Mouse (Mus musculus): ENCODE data around the gene 1700018B08Rik. TPM values are rescaled to one million over a fixed set of nuclear protein-coding genes. Genes with fewer than 3 reads are reported as not detected.

Gene 1700018B08Rik
- polyA plus RNA-seq, 1 experiment from 2014 or later, result not detected

GRCm38 (mm10) chr8:121558538-121558937 lies 14.4 kb upstream of the 1700018B08Rik start:
- Histone ChIP-seq H3K4me3 (ENCODE audit: low read depth, low read length) (no peak overlapping the region), H3K36me3 (ENCODE audit: control insufficient read depth, insufficient read depth, low read length) (peaks cover 3% of the 10 kb centered on the region; the same call in 1 of the 2 replicates), H3K27me3 (ENCODE audit: control insufficient read depth, insufficient read depth, low read length) (no peaks in the 10 kb centered on the region), H3K27ac (ENCODE audit: low read depth, low read length) (no peak overlapping the region), H3K4me2 (ENCODE audit: low read depth) (no peak overlapping the region), H3K4me1 (ENCODE audit: control insufficient read depth, insufficient read depth, low read length) (0 out of 2 replicates have a peak, but pooled peaks cover 5% of the 10 kb centered on the region), H3K9ac (ENCODE audit: low read length) (no peak overlapping the region), H3K9me3 (ENCODE audit: control insufficient read depth, low read length) (no peaks in the 10 kb centered on the region)
- WGBS, result 92% methylated on average over 16 of the region's 16 CpGs
- ATAC-seq (ENCODE audit: insufficient read depth, low FRiP score, low TSS enrichment), result no peak
- DNase-seq (ENCODE audit: low spot score), result no peak

- Histone ChIP-seq H3K4me1 (ENCODE audit: control insufficient read depth, insufficient read depth, low read length) (0 out of 2 replicates have a peak, but pooled peaks cover under 1% of the 10 kb centered on the region), H3K27ac (ENCODE audit: low read depth, low read length) (no peak overlapping the region), H3K9ac (ENCODE audit: low read length) (no peak overlapping the region), H3K27me3 (ENCODE audit: control insufficient read depth, insufficient read depth, low read length) (no peaks in the 10 kb centered on the region), H3K9me3 (ENCODE audit: control insufficient read depth, low read length) (no peaks in the 10 kb centered on the region), H3K36me3 (ENCODE audit: control insufficient read depth, insufficient read depth, low read length) (peaks cover 5% of the 10 kb centered on the region; the same call in 1 of the 2 replicates), H3K4me3 (ENCODE audit: low read depth, low read length) (no peak overlapping the region), H3K4me2 (ENCODE audit: low read depth) (no peak overlapping the region)
- WGBS, result 86% methylated on average over 11 of the region's 11 CpGs
- DNase-seq (ENCODE audit: low spot score), result no peak
- no peak for ATAC-seq (ENCODE audit: insufficient read depth, low FRiP score, low TSS enrichment)
Measured at GRCm38 (mm10) chr8:121557746-121558145, 13.6 kb upstream of the 1700018B08Rik start.

GRCm38 (mm10) chr8:121553831-121554475 lies 9.8 kb upstream of the 1700018B08Rik start:
- ATAC-seq (ENCODE audit: insufficient read depth, low FRiP score, low TSS enrichment) (no peak), DNase-seq (ENCODE audit: low spot score) (no peak)
- no peak overlapping the region for H3K4me2 ChIP-seq (ENCODE audit: low read depth)
- H3K27me3 ChIP-seq (ENCODE audit: control insufficient read depth, insufficient read depth, low read length), result no peaks in the 10 kb centered on the region
- no peaks in the 10 kb centered on the region for H3K9me3 ChIP-seq (ENCODE audit: control insufficient read depth, low read length)
- H3K4me3 ChIP-seq (ENCODE audit: low read depth, low read length), result no peak overlapping the region
- no peaks in the 10 kb centered on the region for H3K4me1 ChIP-seq (ENCODE audit: control insufficient read depth, insufficient read depth, low read length)
- WGBS, result 93% methylated on average over 32 of the region's 32 CpGs
- no peak overlapping the region for H3K9ac ChIP-seq (ENCODE audit: low read length)
- H3K27ac ChIP-seq (ENCODE audit: low read depth, low read length), result no peak overlapping the region
- peaks cover 5% of the 10 kb centered on the region; the same call in 1 of the 2 replicates for H3K36me3 ChIP-seq (ENCODE audit: control insufficient read depth, insufficient read depth, low read length)

GRCm38 (mm10) chr8:121552506-121552905 lies 8.4 kb upstream of the 1700018B08Rik start:
- Histone ChIP-seq H3K4me3 (ENCODE audit: low read depth, low read length) (no peak overlapping the region), H3K9ac (ENCODE audit: low read length) (no peak overlapping the region), H3K27ac (ENCODE audit: low read depth, low read length) (no peak overlapping the region), H3K4me1 (ENCODE audit: control insufficient read depth, insufficient read depth, low read length) (no peaks in the 10 kb centered on the region), H3K27me3 (ENCODE audit: control insufficient read depth, insufficient read depth, low read length) (no peaks in the 10 kb centered on the region), H3K4me2 (ENCODE audit: low read depth) (no peak overlapping the region), H3K9me3 (ENCODE audit: control insufficient read depth, low read length) (no peaks in the 10 kb centered on the region), H3K36me3 (ENCODE audit: control insufficient read depth, insufficient read depth, low read length) (peaks cover 5% of the 10 kb centered on the region; the same call in 1 of the 2 replicates)
- ATAC-seq (ENCODE audit: insufficient read depth, low FRiP score, low TSS enrichment), result no peak
- 90% methylated on average over 9 of the region's 9 CpGs for WGBS
- DNase-seq (ENCODE audit: low spot score), result no peak

- H3K4me2 ChIP-seq (ENCODE audit: low read depth), result no peak overlapping the region
- H3K9me3 ChIP-seq (ENCODE audit: control insufficient read depth, low read length), result no peaks in the 10 kb centered on the region
- no peaks in the 10 kb centered on the region for H3K27me3 ChIP-seq (ENCODE audit: control insufficient read depth, insufficient read depth, low read length)
- ATAC-seq (ENCODE audit: insufficient read depth, low FRiP score, low TSS enrichment) (no peak), DNase-seq (ENCODE audit: low spot score) (no peak)
- H3K4me1 ChIP-seq (ENCODE audit: control insufficient read depth, insufficient read depth, low read length), result no peaks in the 10 kb centered on the region
- no peak overlapping the region for H3K27ac ChIP-seq (ENCODE audit: low read depth, low read length)
- 72% methylated on average over 24 of the region's 24 CpGs for WGBS
- no peak overlapping the region for H3K4me3 ChIP-seq (ENCODE audit: low read depth, low read length)
- no peak overlapping the region for H3K9ac ChIP-seq (ENCODE audit: low read length)
- H3K36me3 ChIP-seq (ENCODE audit: control insufficient read depth, insufficient read depth, low read length), result peaks cover 5% of the 10 kb centered on the region; the same call in 1 of the 2 replicates
Measured at GRCm38 (mm10) chr8:121551065-121551985, 7.2 kb upstream of the 1700018B08Rik start.

GRCm38 (mm10) chr8:121550056-121550455 lies 5.9 kb upstream of the 1700018B08Rik start:
- no peak overlapping the region for H3K4me2 ChIP-seq (ENCODE audit: low read depth)
- no peaks in the 10 kb centered on the region for H3K9me3 ChIP-seq (ENCODE audit: control insufficient read depth, low read length)
- no peaks in the 10 kb centered on the region for H3K4me1 ChIP-seq (ENCODE audit: control insufficient read depth, insufficient read depth, low read length)
- H3K27ac ChIP-seq (ENCODE audit: low read depth, low read length), result no peak overlapping the region
- H3K27me3 ChIP-seq (ENCODE audit: control insufficient read depth, insufficient read depth, low read length), result no peaks in the 10 kb centered on the region
- H3K4me3 ChIP-seq (ENCODE audit: low read depth, low read length), result no peak overlapping the region
- no peak for DNase-seq (ENCODE audit: low spot score)
- WGBS, result 88% methylated on average over 6 of the region's 6 CpGs
- ATAC-seq (ENCODE audit: insufficient read depth, low FRiP score, low TSS enrichment), result no peak
- H3K9ac ChIP-seq (ENCODE audit: low read length), result no peak overlapping the region
- peaks cover 5% of the 10 kb centered on the region; the same call in 1 of the 2 replicates for H3K36me3 ChIP-seq (ENCODE audit: control insufficient read depth, insufficient read depth, low read length)

- Histone ChIP-seq H3K27me3 (ENCODE audit: control insufficient read depth, insufficient read depth, low read length) (no peaks in the 10 kb centered on the region), H3K4me3 (ENCODE audit: low read depth, low read length) (no peak overlapping the region), H3K9me3 (ENCODE audit: control insufficient read depth, low read length) (no peaks in the 10 kb centered on the region), H3K9ac (ENCODE audit: low read length) (no peak overlapping the region), H3K36me3 (ENCODE audit: control insufficient read depth, insufficient read depth, low read length) (no peaks in the 10 kb centered on the region), H3K4me2 (ENCODE audit: low read depth) (no peak overlapping the region), H3K4me1 (ENCODE audit: control insufficient read depth, insufficient read depth, low read length) (no peaks in the 10 kb centered on the region), H3K27ac (ENCODE audit: low read depth, low read length) (no peak overlapping the region)
- ATAC-seq (ENCODE audit: insufficient read depth, low FRiP score, low TSS enrichment), result no peak
- WGBS, result 9% methylated on average over 7 of the region's 7 CpGs
- peak; percentile 79 for DNase-seq (ENCODE audit: low spot score)
Measured at GRCm38 (mm10) chr8:121547132-121547531, 3.0 kb upstream of the 1700018B08Rik start.

GRCm38 (mm10) chr8:121544936-121545335 lies 816 bp upstream of the 1700018B08Rik start:
- 79% methylated on average over 11 of the region's 11 CpGs for WGBS
- Histone ChIP-seq H3K4me1 (ENCODE audit: control insufficient read depth, insufficient read depth, low read length) (no peaks in the 10 kb centered on the region), H3K9me3 (ENCODE audit: control insufficient read depth, low read length) (no peaks in the 10 kb centered on the region), H3K36me3 (ENCODE audit: control insufficient read depth, insufficient read depth, low read length) (no peaks in the 10 kb centered on the region), H3K27ac (ENCODE audit: low read depth, low read length) (no peak overlapping the region), H3K4me3 (ENCODE audit: low read depth, low read length) (no peak overlapping the region), H3K27me3 (ENCODE audit: control insufficient read depth, insufficient read depth, low read length) (no peaks in the 10 kb centered on the region), H3K4me2 (ENCODE audit: low read depth) (no peak overlapping the region), H3K9ac (ENCODE audit: low read length) (no peak overlapping the region)
- DNase-seq (ENCODE audit: low spot score) (no peak), ATAC-seq (ENCODE audit: insufficient read depth, low FRiP score, low TSS enrichment) (no peak)

Data from neural tube, embryonic 11.5 days (tissue).